Comparison of ENCODE assay signal across 26 mouse cellular contexts in genomic region chr1:170562431-170562830, GRCm38 (mm10).
"Had no signal": no experiment of that assay in that cellular context is flagged by ENCODE, and none has a peak within 500 bp of the region (broad histone marks: within the 10 kb centered on the region; RNA-seq: fewer than 3 reads in every experiment).

No protein-coding gene starts in this region.

- ATAC-seq: hindbrain, postnatal 0 days; intestine, embryonic 16.5 days; liver, embryonic 12.5 days had no signal

- H3K4me1 ChIP-seq: heart, embryonic 10.5 days; hindbrain, embryonic 10.5 days; hindbrain, embryonic 12.5 days; kidney, embryonic 15.5 days; limb, embryonic 13.5 days; limb, embryonic 15.5 days had no signal

- H3K4me3 ChIP-seq: heart, embryonic 10.5 days; heart, embryonic 12.5 days; hindbrain, embryonic 10.5 days; hindbrain, embryonic 12.5 days; kidney, embryonic 15.5 days; limb, embryonic 13.5 days; limb, embryonic 15.5 days; liver, embryonic 12.5 days had no signal

- H3K27ac ChIP-seq: heart, embryonic 10.5 days; hindbrain, embryonic 10.5 days; hindbrain, embryonic 12.5 days; hindbrain, embryonic 14.5 days; hindbrain, postnatal 0 days; kidney, embryonic 15.5 days; kidney, postnatal 0 days; limb, embryonic 13.5 days; limb, embryonic 15.5 days; liver, embryonic 12.5 days; liver, embryonic 14.5 days had no signal

- H3K27me3 ChIP-seq: heart, embryonic 12.5 days; hindbrain, embryonic 12.5 days; kidney, embryonic 15.5 days; limb, embryonic 13.5 days; limb, embryonic 15.5 days; liver, embryonic 12.5 days had no signal

- H3K4me2 ChIP-seq: heart, embryonic 12.5 days; hindbrain, embryonic 12.5 days; hindbrain, embryonic 14.5 days; kidney, embryonic 15.5 days; limb, embryonic 13.5 days; limb, embryonic 15.5 days; liver, embryonic 12.5 days had no signal

- H3K9me3 ChIP-seq: heart, embryonic 10.5 days; heart, embryonic 12.5 days; hindbrain, embryonic 10.5 days; hindbrain, embryonic 12.5 days; kidney, embryonic 15.5 days; limb, embryonic 13.5 days; limb, embryonic 15.5 days; liver, embryonic 12.5 days had no signal

- H3K36me3 ChIP-seq: heart, embryonic 10.5 days; heart, embryonic 12.5 days; hindbrain, embryonic 10.5 days; hindbrain, embryonic 12.5 days; kidney, embryonic 15.5 days; limb, embryonic 13.5 days; limb, embryonic 15.5 days; liver, embryonic 12.5 days had no signal

- DNase-seq: gastrocnemius, postnatal 10 days; gastrocnemius, postnatal 25 days; heart, adult 18-20 months; heart, postnatal 10 days; heart, postnatal 4 days; kidney, adult 11 months; kidney, adult 2 months; kidney, adult 9 months; kidney, postnatal 14 days; kidney, postnatal 36 days; layer of hippocampus, adult 9-11 months; layer of hippocampus, postnatal 36 days; left cerebral cortex, postnatal 4 days had no signal

- H3K9ac ChIP-seq: heart, embryonic 12.5 days; hindbrain, embryonic 12.5 days; hindbrain, embryonic 14.5 days; kidney, embryonic 15.5 days; limb, embryonic 13.5 days; limb, embryonic 15.5 days; liver, embryonic 12.5 days; liver, embryonic 14.5 days had no signal
